ENCODE assay signal across 8 mouse cellular contexts in genomic region chr19:25000153-25000552, GRCm38 (mm10). TPM values are rescaled to one million over a fixed set of nuclear protein-coding genes. Genes with fewer than 3 reads are reported as not detected.
DNase-seq lines count a peak whose midpoint lies in the region; ATAC-seq and TF ChIP-seq lines count a peak whose summit lies in the region.

No protein-coding gene starts in this region.

- peaks cover 29% of the 10 kb centered on the region for H3K27me3 ChIP-seq in erythroblast, embryonic 14.5 days (ENCODE audit: control insufficient read depth)
- no peaks in the 10 kb centered on the region for H3K27me3 ChIP-seq in MEL (ENCODE audit: control insufficient read depth in 1 of 2, insufficient read depth in 2 of 2, low read length in 2 of 2)
- H3K27me3 ChIP-seq in hindbrain, embryonic 15.5 days, result peaks cover 48% of the 10 kb centered on the region
- H3K27me3 ChIP-seq in liver, embryonic 16.5 days (ENCODE audit: control insufficient read depth, insufficient read depth, low read depth, low read length), result peaks cover 2% of the 10 kb centered on the region

- H3K4me1 ChIP-seq in erythroblast, embryonic 14.5 days (ENCODE audit: control insufficient read depth), result peaks cover 39% of the 10 kb centered on the region
- peaks cover 9 to 17% of the 10 kb centered on the region in 2 experiments; a peak in 3 of 4 replicates for H3K4me1 ChIP-seq in MEL (ENCODE audit: control insufficient read depth in 1 of 2, insufficient read depth in 2 of 2, low read length in 2 of 2)
- H3K4me1 ChIP-seq in hindbrain, embryonic 15.5 days (replicated peaks), result peaks cover 10% of the 10 kb centered on the region
- peaks cover 21% of the 10 kb centered on the region; the same call in 1 of the 2 replicates for H3K4me1 ChIP-seq in liver, embryonic 16.5 days (ENCODE audit: control insufficient read depth, low read depth, low read length)

- no peak for TF ChIP-seq RAD21 in MEL (IDR thresholded peaks at IDR 0.05; ENCODE audit: low read depth, low read length)

- 38% methylated on average over 9 of the region's 9 CpGs for WGBS in hindbrain, embryonic 15.5 days
- WGBS in liver, embryonic 16.5 days (ENCODE audit: insufficient replicate concordance), result 4% methylated on average over 9 of the region's 9 CpGs

- H3K4me2 ChIP-seq in hindbrain, embryonic 15.5 days, result peak overlapping the region; percentile 98
- H3K4me2 ChIP-seq in liver, embryonic 16.5 days (ENCODE audit: low read depth, low read length), result peak overlapping the region; percentile 93

- no peak for TF ChIP-seq EP300 in MEL (IDR thresholded peaks at IDR 0.05; ENCODE audit: low read depth in 1 of 2, low read length in 2 of 2)

- H3K79me2 ChIP-seq in MEL (ENCODE audit: control insufficient read depth, insufficient read depth, low read length, poor library complexity), result peaks cover 5% of the 10 kb centered on the region

- no peak for TF ChIP-seq CTCF in MEL (IDR thresholded peaks at IDR 0.05 in 2 of 3, conservative IDR thresholded peaks at IDR 0.05 in 1 of 3; ENCODE audit: control insufficient read depth in 1 of 3, insufficient read depth in 1 of 3, low read depth in 2 of 3, low read length in 3 of 3, poor library complexity in 1 of 3, severe bottlenecking in 1 of 3)

- no peak overlapping the region for H3K27ac ChIP-seq in MEL (ENCODE audit: control insufficient read depth, low read depth, low read length)
- H3K27ac ChIP-seq in hindbrain, embryonic 15.5 days (replicated peaks), result no peak overlapping the region
- peak overlapping the region; percentile 75 for H3K27ac ChIP-seq in liver, embryonic 16.5 days (ENCODE audit: low read length)

- no peak for ATAC-seq in erythroblast, adult 5-6 weeks (replicated peaks; ENCODE audit: low FRiP score, poor library complexity, severe bottlenecking)
- ATAC-seq in hindbrain, embryonic 15.5 days (ENCODE audit: low FRiP score, low read depth), result no peak
- ATAC-seq in liver, embryonic 16.5 days (ENCODE audit: low read depth), result no peak

- H3K36me3 ChIP-seq in erythroblast, embryonic 14.5 days (ENCODE audit: control insufficient read depth), result no peaks in the 10 kb centered on the region
- peaks cover 0 to 21% of the 10 kb centered on the region in 2 experiments; a peak in 2 of 4 replicates for H3K36me3 ChIP-seq in MEL (ENCODE audit: control insufficient read depth in 1 of 2, insufficient read depth in 2 of 2, low read length in 2 of 2)
- H3K36me3 ChIP-seq in hindbrain, embryonic 15.5 days, result no peaks in the 10 kb centered on the region
- no peaks in the 10 kb centered on the region for H3K36me3 ChIP-seq in liver, embryonic 16.5 days (ENCODE audit: control insufficient read depth, insufficient read depth)

- H3K9me3 ChIP-seq in erythroblast, embryonic 14.5 days (ENCODE audit: control insufficient read depth, low read length), result no peaks in the 10 kb centered on the region
- no peaks in the 10 kb centered on the region for H3K9me3 ChIP-seq in MEL (replicated peaks; ENCODE audit: insufficient read depth, low read length)
- H3K9me3 ChIP-seq in hindbrain, embryonic 15.5 days, result no peaks in the 10 kb centered on the region
- no peaks in the 10 kb centered on the region for H3K9me3 ChIP-seq in liver, embryonic 16.5 days (replicated peaks; ENCODE audit: control insufficient read depth, low read length)

- peak; percentile 23 for DNase-seq in MEL (ENCODE audit: low read depth, low spot score)
- no peak for DNase-seq in frontal cortex, postnatal 36 days (ENCODE audit: low spot score in 2 of 2)
- DNase-seq in frontal cortex, postnatal 25 days (ENCODE audit: low spot score in 2 of 2), result no peak
- no peak for DNase-seq in cerebellum, postnatal 25 days

- peak overlapping the region; percentile 85 for H3K9ac ChIP-seq in MEL (ENCODE audit: control insufficient read depth, low read depth, low read length, poor library complexity, severe bottlenecking)
- no peak overlapping the region for H3K9ac ChIP-seq in hindbrain, embryonic 15.5 days
- peak overlapping the region; percentile 69 for H3K9ac ChIP-seq in liver, embryonic 16.5 days (ENCODE audit: low read depth, low read length)

- no peak for TF ChIP-seq POLR2A in MEL (IDR thresholded peaks at IDR 0.05; ENCODE audit: control insufficient read depth in 1 of 2, insufficient read depth in 1 of 2, low read depth in 1 of 2, low read length in 2 of 2, poor library complexity in 1 of 2)

- H3K4me3 ChIP-seq in erythroblast, embryonic 14.5 days (replicated peaks), result peak overlapping the region; percentile 71
- peak overlapping the region; percentile 65 to 97 for H3K4me3 ChIP-seq in MEL (ENCODE audit: control insufficient read depth in 1 of 2, insufficient read depth in 1 of 2, low read depth in 2 of 2, low read length in 2 of 2)
- H3K4me3 ChIP-seq in hindbrain, embryonic 15.5 days, result peak overlapping the region; percentile 57
- H3K4me3 ChIP-seq in liver, embryonic 16.5 days (ENCODE audit: low read depth, low read length), result peak overlapping the region; percentile 73

TF ChIP-seq in MEL, 35 proteins besides CTCF, POLR2A, EP300 and RAD21:
- TF ChIP-seq NELFE (IDR thresholded peaks at IDR 0.05; ENCODE audit: low read depth, low read length) (no peak), MXI1 (IDR thresholded peaks at IDR 0.05; ENCODE audit: low read depth, low read length) (peak; percentile 16; the same call in 1 of the 2 replicates)

RNA-seq across cellular contexts. Expression of gene Dock8, which starts 0.8 kb away (rescaled TPM):
- polyA plus RNA-seq in erythroblast, embryonic 14.5 days (2012), result 0.06 and 0.09 TPM in 2 replicates
- total RNA-seq in erythroblast, adult 5-6 weeks (2015; ENCODE audit: low replicate concordance), result 31.9 and 33.2 TPM in 2 replicates
- 14.4 and 22.0 TPM in 2 replicates for total RNA-seq in erythroblast, adult 5-6 weeks (2017; ENCODE audit: low replicate concordance)
- 16.1 and 17.8 TPM in 2 replicates for total RNA-seq in MEL (2012; rRNA removed)
- 10 to 100 TPM in 1 of 2 experiments, not detected in 1; 30.1 TPM for polyA plus RNA-seq in MEL (2012; ENCODE audit: insufficient read depth in 1 of 2, insufficient read length in 2 of 2, low read depth in 1 of 2, low replicate concordance in 2 of 2, missing spikeins in 1 of 2)
- polyA plus RNA-seq in hindbrain, embryonic 15.5 days (2015; fragmentation: Nextera tagmentation; extraction: Ambion mirVana), result 0.67 and 0.88 TPM in 2 replicates
- 6.2 and 8.4 TPM in 2 replicates for polyA plus RNA-seq in liver, embryonic 16.5 days (2015; fragmentation: Nextera tagmentation; extraction: Ambion mirVana)

RNA-seq across cellular contexts. Expression of gene Cbwd1, which starts 38.7 kb away (rescaled TPM):
- polyA plus RNA-seq in erythroblast, embryonic 14.5 days (2012), result 0.02 and 0.27 TPM in 2 replicates
- 1.5 and 14.4 TPM in 2 replicates for total RNA-seq in erythroblast, adult 5-6 weeks (2015; ENCODE audit: low replicate concordance)
- total RNA-seq in erythroblast, adult 5-6 weeks (2017; ENCODE audit: low replicate concordance), result 6.2 and 12.4 TPM in 2 replicates
- total RNA-seq in MEL (2012; rRNA removed), result 20.5 and 24.0 TPM in 2 replicates
- polyA plus RNA-seq in MEL (2012; ENCODE audit: insufficient read depth in 1 of 2, insufficient read length in 2 of 2, low read depth in 1 of 2, low replicate concordance in 2 of 2, missing spikeins in 1 of 2), result 10 to 100 TPM in 1 of 2 experiments, not detected in 1; 14.2 TPM
- 12.5 and 14.5 TPM in 2 replicates for polyA plus RNA-seq in hindbrain, embryonic 15.5 days (2015; fragmentation: Nextera tagmentation; extraction: Ambion mirVana)
- 6.8 and 8.3 TPM in 2 replicates for polyA plus RNA-seq in liver, embryonic 16.5 days (2015; fragmentation: Nextera tagmentation; extraction: Ambion mirVana)
